Comparison of ENCODE assay signal across 8 mouse cellular contexts in the genomic region with DNA sequence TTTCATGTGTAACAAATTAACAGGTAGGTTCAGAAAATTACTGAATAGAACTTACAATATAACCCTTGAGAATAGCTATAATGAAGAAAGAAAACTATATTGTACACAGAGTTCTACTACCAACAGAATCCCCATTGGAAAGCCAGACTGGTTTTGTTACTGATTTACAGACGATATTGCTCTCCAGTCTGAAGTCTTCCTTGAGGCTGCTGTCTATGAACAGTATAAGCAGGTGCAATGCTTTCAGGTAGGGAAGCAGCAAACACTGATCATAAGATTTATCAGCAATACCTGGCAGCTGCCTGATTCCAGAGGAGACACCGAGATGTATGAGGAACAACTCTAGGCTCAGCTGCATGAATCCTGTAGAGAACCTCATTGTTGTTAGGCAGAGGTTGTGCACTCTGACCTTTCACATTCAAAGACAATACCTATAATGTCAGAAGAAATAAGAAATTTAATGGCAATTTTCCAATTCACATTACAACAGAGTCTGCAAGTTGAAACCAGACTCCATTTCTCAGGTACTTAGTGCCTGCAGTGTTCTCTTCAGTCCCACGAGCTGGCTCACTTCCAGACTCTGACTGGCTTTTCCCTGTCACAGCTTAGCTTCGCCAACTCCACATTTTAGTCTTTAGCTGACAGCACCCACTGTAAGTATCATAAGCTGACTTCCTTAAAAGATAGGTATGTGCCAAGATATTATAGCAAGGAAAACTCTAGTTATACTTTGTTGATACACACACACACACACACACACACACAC.
A peak's percentile ranks its signal among the peaks of the same experiment; 100 is the strongest.
DNase-seq lines count a peak whose midpoint lies in the region.

No protein-coding gene starts in this region.

- DNase-seq in layer of hippocampus, adult 9-11 months = peak; percentile 4
- DNase-seq in layer of hippocampus, postnatal 14 days (ENCODE audit: low spot score in 2 of 2) = no peak
- DNase-seq in frontal cortex, postnatal 36 days (ENCODE audit: low spot score in 2 of 2) = peak; percentile 39 to 44
- DNase-seq in left cerebral cortex, adult 11 months (ENCODE audit: low spot score) = peak; percentile 7
- DNase-seq in right cerebral cortex, postnatal 4 days = peak; percentile 37
- no peak for DNase-seq in embryo, embryonic 11 days
- no peak for DNase-seq in yolk sac, embryonic 10.5 days (ENCODE audit: low spot score)
- no peak for DNase-seq in retina, embryonic 14.5 days (ENCODE audit: low spot score)

Comparison
In these comparisons a context has a peak if more than half of its experiments do, and no peak if none do; other contexts are left out.
1. DNase-seq: peak in layer of hippocampus, adult 9-11 months (single experiment), frontal cortex, postnatal 36 days (2 of 2), left cerebral cortex, adult 11 months (single experiment) and right cerebral cortex, postnatal 4 days (single experiment); none in layer of hippocampus, postnatal 14 days (0 of 2), embryo, embryonic 11 days (single experiment), yolk sac, embryonic 10.5 days (single experiment) and retina, embryonic 14.5 days (single experiment).